Mouse (Mus musculus): Measurements from ENCODE around the gene Kcnj1. TPM values are rescaled to one million over a fixed set of nuclear protein-coding genes. Genes with fewer than 3 reads are reported as not detected.

Gene Kcnj1
- polyA plus RNA-seq (2014; fragmentation: Illumina TruSeq; extraction: RNeasy Lipid Tissue Mini Kit (QIAGEN cat#74804); ENCODE audit: low read depth, low replicate concordance): not detected

DNA sequence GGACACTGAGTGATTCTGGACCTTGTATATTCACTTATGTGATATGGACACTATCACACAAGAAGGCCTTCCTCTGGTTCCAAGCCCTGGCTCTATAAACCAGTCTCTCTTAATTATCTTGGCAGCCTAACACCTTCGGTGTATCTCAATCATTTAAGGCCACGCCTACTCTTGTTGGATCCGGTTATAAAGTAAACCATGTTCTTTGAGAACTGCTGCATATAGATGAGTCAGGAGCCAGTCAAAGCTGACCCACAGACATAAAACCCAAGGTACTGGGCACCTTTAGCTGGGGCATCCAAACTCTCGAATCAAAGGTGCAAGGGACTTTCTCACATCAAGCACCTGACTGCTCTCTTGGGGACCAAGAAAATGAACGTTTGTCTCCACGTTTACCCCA, at the start of gene Kcnj1:
TSS of gene Kcnj1 (plus strand) at position 292 of the 400 bp plus-strand sequence.

DNA sequence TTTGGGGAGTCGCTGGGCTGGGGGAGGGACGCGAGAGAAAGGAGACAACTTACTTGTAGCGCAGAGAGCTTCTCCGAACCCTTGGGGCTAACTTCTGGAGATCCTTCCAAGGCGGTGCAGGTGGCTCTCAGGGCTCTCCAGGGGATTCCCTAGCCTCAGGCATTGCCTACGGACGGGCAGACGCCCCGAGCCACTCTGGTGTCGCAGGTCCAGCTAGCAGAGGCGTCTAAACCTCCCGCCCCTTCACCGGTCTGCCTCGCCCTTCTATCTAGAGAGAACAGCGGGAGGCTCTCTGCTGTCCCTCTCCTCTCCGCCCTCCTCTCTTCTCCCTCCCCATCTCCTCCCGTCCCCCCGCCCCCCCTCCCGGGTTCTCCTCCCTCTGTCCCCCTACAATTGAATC, 28.2 kb upstream of the Kcnj1 start, which contains the start of gene Kcnj5:
TSS of gene Kcnj5 (minus strand) at position 300 of the 400 bp plus-strand sequence.

Other genes starting within 250 kb of the Kcnj1 start
- 0.26 TPM for gene Kcnj5, start 28.1 kb upstream of the Kcnj1 start, polyA plus RNA-seq (2014; fragmentation: Illumina TruSeq; extraction: RNeasy Lipid Tissue Mini Kit (QIAGEN cat#74804); ENCODE audit: low read depth, low replicate concordance)
- gene Fli1, start 170.4 kb downstream of the Kcnj1 start, polyA plus RNA-seq (2014; fragmentation: Illumina TruSeq; extraction: RNeasy Lipid Tissue Mini Kit (QIAGEN cat#74804); ENCODE audit: low read depth, low replicate concordance): 9.2 TPM

Data from adipose tissue, adult 10 weeks (tissue).